Mouse (Mus musculus): ENCODE measurements around the gene Gcdh. TPM values are rescaled to one million over a fixed set of nuclear protein-coding genes. Genes with fewer than 3 reads are reported as not detected.
A peak's percentile ranks its signal among the peaks of the same experiment; 100 is the strongest.

Gene Gcdh
- polyA plus RNA-seq, 1 experiment from 2014 or later = 37.8 TPM

GRCm38 (mm10) chr8:84846722-84847572 lies 46.8 kb downstream of the Gcdh start, which contains the start of gene Calr:
Gene Calr (minus strand): TSS chr8:84846934.
- peak within 1 kb of the TSS; percentile 66 for H3K27ac ChIP-seq (ENCODE audit: low read depth, low read length)
- H3K4me3 ChIP-seq (ENCODE audit: low read depth, low read length) = peak within 1 kb of the TSS; percentile 98
- peak; percentile 100 for DNase-seq (ENCODE audit: low spot score)
- peak; percentile 99 for ATAC-seq (replicated peaks; ENCODE audit: low FRiP score)
- H3K4me2 ChIP-seq (ENCODE audit: low read depth, low read length, severe bottlenecking) = peak within 1 kb of the TSS; percentile 85
- H3K27me3 ChIP-seq (ENCODE audit: control insufficient read depth, insufficient read depth, low read length) = no peaks in the 10 kb centered on the region
- peaks cover 26% of the 10 kb centered on the region; the same call in 1 of the 2 replicates for H3K36me3 ChIP-seq (ENCODE audit: control insufficient read depth, insufficient read depth, low read length)
- no peaks in the 10 kb centered on the region for H3K9me3 ChIP-seq (ENCODE audit: control insufficient read depth, low read length)
- H3K4me1 ChIP-seq (replicated peaks; ENCODE audit: control insufficient read depth, insufficient read depth, low read length) = peaks cover 15% of the 10 kb centered on the region
- peak within 1 kb of the TSS; percentile 97 for H3K9ac ChIP-seq (ENCODE audit: low read length)
- 1% methylated on average over 55 of the region's 55 CpGs for WGBS

- Histone ChIP-seq H3K9me3 (ENCODE audit: control insufficient read depth, low read length) (no peaks in the 10 kb centered on the region), H3K36me3 (ENCODE audit: control insufficient read depth, insufficient read depth, low read length) (peaks cover 30% of the 10 kb centered on the region; the same call in 1 of the 2 replicates), H3K4me1 (replicated peaks; ENCODE audit: control insufficient read depth, insufficient read depth, low read length) (peaks cover 15% of the 10 kb centered on the region), H3K4me3 (ENCODE audit: low read depth, low read length) (peak overlapping the region; percentile 98), H3K9ac (ENCODE audit: low read length) (peak overlapping the region; percentile 97), H3K27ac (ENCODE audit: low read depth, low read length) (peak overlapping the region; percentile 66), H3K27me3 (ENCODE audit: control insufficient read depth, insufficient read depth, low read length) (no peaks in the 10 kb centered on the region), H3K4me2 (ENCODE audit: low read depth, low read length, severe bottlenecking) (peak overlapping the region; percentile 85)
- under 1% methylated on average over 30 of the region's 30 CpGs for WGBS
- ATAC-seq (replicated peaks; ENCODE audit: low FRiP score) (no peak), DNase-seq (ENCODE audit: low spot score) (no peak)
Observed at GRCm38 (mm10) chr8:84846094-84846721, 47.5 kb downstream of the Gcdh start.

GRCm38 (mm10) chr8:84845355-84846093 lies 48.2 kb downstream of the Gcdh start:
- Histone ChIP-seq H3K4me2 (ENCODE audit: low read depth, low read length, severe bottlenecking) (peak overlapping the region; percentile 85), H3K4me3 (ENCODE audit: low read depth, low read length) (peak overlapping the region; percentile 98), H3K9me3 (ENCODE audit: control insufficient read depth, low read length) (no peaks in the 10 kb centered on the region), H3K36me3 (ENCODE audit: control insufficient read depth, insufficient read depth, low read length) (peaks cover 30% of the 10 kb centered on the region; the same call in 1 of the 2 replicates), H3K27ac (ENCODE audit: low read depth, low read length) (0 out of 2 replicates have a peak overlapping the region, but pooled peaks have one; percentile 66), H3K9ac (ENCODE audit: low read length) (peak overlapping the region; percentile 97), H3K27me3 (ENCODE audit: control insufficient read depth, insufficient read depth, low read length) (no peaks in the 10 kb centered on the region), H3K4me1 (replicated peaks; ENCODE audit: control insufficient read depth, insufficient read depth, low read length) (peaks cover 15% of the 10 kb centered on the region)
- WGBS = 20% methylated on average over 12 of the region's 12 CpGs
- ATAC-seq (replicated peaks; ENCODE audit: low FRiP score) (no peak), DNase-seq (ENCODE audit: low spot score) (peak; percentile 73)

GRCm38 (mm10) chr8:84844397-84845070 lies 49.2 kb downstream of the Gcdh start:
- Histone ChIP-seq H3K27ac (ENCODE audit: low read depth, low read length) (no peak overlapping the region), H3K36me3 (ENCODE audit: control insufficient read depth, insufficient read depth, low read length) (peaks cover 30% of the 10 kb centered on the region; the same call in 1 of the 2 replicates), H3K4me3 (ENCODE audit: low read depth, low read length) (peak overlapping the region; percentile 98), H3K9ac (ENCODE audit: low read length) (no peak overlapping the region; the same call in 1 of the 2 replicates), H3K4me1 (replicated peaks; ENCODE audit: control insufficient read depth, insufficient read depth, low read length) (peaks cover 19% of the 10 kb centered on the region), H3K9me3 (ENCODE audit: control insufficient read depth, low read length) (no peaks in the 10 kb centered on the region), H3K4me2 (ENCODE audit: low read depth, low read length, severe bottlenecking) (peak overlapping the region; percentile 85; the same call in 1 of the 2 replicates), H3K27me3 (ENCODE audit: control insufficient read depth, insufficient read depth, low read length) (no peaks in the 10 kb centered on the region)
- no peak for ATAC-seq (replicated peaks; ENCODE audit: low FRiP score)
- no peak for DNase-seq (ENCODE audit: low spot score)
- 88% methylated on average over 9 of the region's 9 CpGs for WGBS

DNA sequence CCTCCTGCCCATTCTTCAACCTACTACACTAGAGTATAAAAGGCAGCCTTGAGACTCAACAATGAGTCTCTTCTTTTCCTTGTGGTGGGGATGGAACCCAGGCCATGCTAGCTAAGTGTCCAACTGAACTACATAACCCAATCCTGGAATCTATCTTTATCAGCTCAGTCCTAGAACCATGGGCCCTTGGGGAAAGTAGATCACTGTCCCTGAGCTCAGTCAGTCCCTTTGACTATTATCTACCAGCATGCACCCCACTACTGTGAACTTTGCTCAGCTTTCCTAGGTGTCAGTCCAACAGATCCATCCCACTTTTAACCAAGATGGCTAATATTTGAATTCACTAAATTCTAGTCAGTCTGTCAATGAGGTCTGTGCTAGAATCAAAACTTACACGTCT lies 52.2 kb downstream of the Gcdh start:
- Histone ChIP-seq H3K4me1 (replicated peaks; ENCODE audit: control insufficient read depth, insufficient read depth, low read length) (peaks cover 17% of the 10 kb centered on the region), H3K36me3 (ENCODE audit: control insufficient read depth, insufficient read depth, low read length) (peaks cover 35% of the 10 kb centered on the region; the same call in 1 of the 2 replicates), H3K27ac (ENCODE audit: low read depth, low read length) (no peak overlapping the region), H3K9ac (ENCODE audit: low read length) (no peak overlapping the region), H3K27me3 (ENCODE audit: control insufficient read depth, insufficient read depth, low read length) (no peaks in the 10 kb centered on the region), H3K4me3 (ENCODE audit: low read depth, low read length) (no peak overlapping the region), H3K4me2 (ENCODE audit: low read depth, low read length, severe bottlenecking) (no peak overlapping the region), H3K9me3 (ENCODE audit: control insufficient read depth, low read length) (no peaks in the 10 kb centered on the region)
- 85% methylated on average over 1 of the region's 1 CpGs for WGBS
- DNase-seq (ENCODE audit: low spot score) = no peak
- ATAC-seq (replicated peaks; ENCODE audit: low FRiP score) = no peak

GRCm38 (mm10) chr8:84840248-84840999 lies 53.3 kb downstream of the Gcdh start, which contains the start of gene Rad23a:
Gene Rad23a (minus strand): TSS chr8:84840665.
- no peaks in the 10 kb centered on the region for H3K9me3 ChIP-seq (ENCODE audit: control insufficient read depth, low read length)
- H3K9ac ChIP-seq (ENCODE audit: low read length) = peak within 1 kb of the TSS; percentile 95
- under 1% methylated on average over 53 of the region's 55 CpGs for WGBS
- H3K4me3 ChIP-seq (ENCODE audit: low read depth, low read length) = peak within 1 kb of the TSS; percentile 97
- no peaks in the 10 kb centered on the region for H3K27me3 ChIP-seq (ENCODE audit: control insufficient read depth, insufficient read depth, low read length)
- H3K27ac ChIP-seq (ENCODE audit: low read depth, low read length) = peak within 1 kb of the TSS; percentile 77
- H3K36me3 ChIP-seq (ENCODE audit: control insufficient read depth, insufficient read depth, low read length) = peaks cover 35% of the 10 kb centered on the region; the same call in 1 of the 2 replicates
- DNase-seq (ENCODE audit: low spot score) (peak; percentile 95), ATAC-seq (replicated peaks; ENCODE audit: low FRiP score) (peak; percentile 95)
- H3K4me1 ChIP-seq (replicated peaks; ENCODE audit: control insufficient read depth, insufficient read depth, low read length) = peaks cover 17% of the 10 kb centered on the region
- peak within 1 kb of the TSS; percentile 65 for H3K4me2 ChIP-seq (ENCODE audit: low read depth, low read length, severe bottlenecking)

DNA sequence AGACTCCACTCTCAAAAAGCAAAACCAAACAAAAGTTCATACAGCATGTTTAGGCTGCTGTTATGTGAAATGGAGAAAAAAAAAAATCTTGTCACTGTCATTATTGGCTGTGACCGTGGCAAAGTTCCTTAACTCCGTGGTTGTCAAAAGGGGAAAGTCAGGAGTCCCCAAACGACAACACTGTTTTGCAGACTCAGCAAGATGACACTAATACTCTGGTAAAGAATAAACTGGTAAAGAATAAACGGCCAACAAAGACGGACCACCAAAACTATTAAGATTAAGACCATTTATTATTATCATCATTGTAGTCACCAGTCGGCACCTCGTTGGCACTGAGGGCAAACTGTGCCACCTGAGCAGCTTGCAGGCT lies 53.9 kb downstream of the Gcdh start:
- H3K4me2 ChIP-seq (ENCODE audit: low read depth, low read length, severe bottlenecking) = peak overlapping the region; percentile 65
- H3K4me3 ChIP-seq (ENCODE audit: low read depth, low read length) = peak overlapping the region; percentile 97
- H3K9me3 ChIP-seq (ENCODE audit: control insufficient read depth, low read length) = no peaks in the 10 kb centered on the region
- peak overlapping the region; percentile 77 for H3K27ac ChIP-seq (ENCODE audit: low read depth, low read length)
- ATAC-seq (replicated peaks; ENCODE audit: low FRiP score) (no peak), DNase-seq (ENCODE audit: low spot score) (no peak)
- peaks cover 17% of the 10 kb centered on the region for H3K4me1 ChIP-seq (replicated peaks; ENCODE audit: control insufficient read depth, insufficient read depth, low read length)
- H3K27me3 ChIP-seq (ENCODE audit: control insufficient read depth, insufficient read depth, low read length) = no peaks in the 10 kb centered on the region
- H3K9ac ChIP-seq (ENCODE audit: low read length) = peak overlapping the region; percentile 95
- H3K36me3 ChIP-seq (ENCODE audit: control insufficient read depth, insufficient read depth, low read length) = peaks cover 33% of the 10 kb centered on the region; the same call in 1 of the 2 replicates
- WGBS = 4% methylated on average over 7 of the region's 7 CpGs
